In the genomic region with DNA sequence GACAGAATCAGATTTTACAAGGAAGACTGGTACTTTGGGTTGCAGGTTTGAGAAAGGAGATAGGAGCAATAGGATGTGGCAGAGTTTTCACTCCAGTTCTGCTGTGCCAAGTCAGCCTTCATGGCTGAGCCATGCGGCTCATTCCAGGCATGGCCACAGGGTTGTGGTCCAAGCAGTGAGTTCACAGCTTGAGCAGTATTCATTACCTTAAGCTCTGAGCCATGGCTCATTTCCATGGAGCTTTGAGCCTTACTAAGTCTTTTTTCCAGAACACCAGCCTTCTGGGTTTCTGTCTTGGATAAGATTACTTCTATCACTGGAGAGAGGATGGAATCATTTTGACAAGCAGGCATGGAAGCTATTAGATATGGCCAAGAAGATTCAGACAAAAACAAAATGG, we compare ENCODE assay signal across 21 mouse cellular contexts.
DNase-seq lines count a peak whose midpoint lies in the region; ATAC-seq and TF ChIP-seq lines count a peak whose summit lies in the region.
"Had no signal": no experiment of that assay in that cellular context is flagged by ENCODE, and none has a peak within 500 bp of the region (broad histone marks: within the 10 kb centered on the region; RNA-seq: fewer than 3 reads in every experiment).

No protein-coding gene starts in this region.

- TF ChIP-seq POLR2A in limb, embryonic 14.5 days (IDR thresholded peaks at IDR 0.05; ENCODE audit: borderline replicate concordance, extremely low read depth, insufficient read depth, insufficient read length) = no peak

- H3K27me3 ChIP-seq in limb, embryonic 14.5 days (ENCODE audit: control insufficient read depth, insufficient read depth, low read length) = no peaks in the 10 kb centered on the region
- no peaks in the 10 kb centered on the region for H3K27me3 ChIP-seq in limb, embryonic 10.5 days (ENCODE audit: low read depth, poor library complexity, severe bottlenecking)
- no peaks in the 10 kb centered on the region for H3K27me3 ChIP-seq in Patski
- H3K27me3 ChIP-seq in lung, postnatal 0 days (replicated peaks; ENCODE audit: insufficient read depth, low read length) = no peaks in the 10 kb centered on the region
- H3K27me3 ChIP-seq: embryonic facial prominence, embryonic 12.5 days; embryonic facial prominence, embryonic 15.5 days; forebrain, embryonic 13.5 days; forebrain, embryonic 15.5 days had no signal

- no peaks in the 10 kb centered on the region for H3K4me1 ChIP-seq in limb, embryonic 14.5 days (ENCODE audit: control insufficient read depth, insufficient read depth, low read length)
- H3K4me1 ChIP-seq in limb, embryonic 10.5 days = 0 out of 2 replicates have a peak, but pooled peaks cover 2% of the 10 kb centered on the region
- H3K4me1 ChIP-seq in lung, postnatal 0 days (ENCODE audit: insufficient read depth, low read depth, low read length) = no peaks in the 10 kb centered on the region
- H3K4me1 ChIP-seq: embryonic facial prominence, embryonic 12.5 days; embryonic facial prominence, embryonic 15.5 days; forebrain, embryonic 13.5 days; forebrain, embryonic 15.5 days had no signal

- TF ChIP-seq CTCF in Patski (IDR thresholded peaks at IDR 0.05) = no peak
- no peak for TF ChIP-seq CTCF in lung, postnatal 0 days (IDR thresholded peaks at IDR 0.05)

- no peak overlapping the region for H3K27ac ChIP-seq in limb, embryonic 14.5 days (replicated peaks; ENCODE audit: low read depth, low read length)
- no peak overlapping the region for H3K27ac ChIP-seq in limb, embryonic 10.5 days
- no peak overlapping the region for H3K27ac ChIP-seq in lung, postnatal 0 days (ENCODE audit: low read length)
- H3K27ac ChIP-seq: embryonic facial prominence, embryonic 12.5 days; embryonic facial prominence, embryonic 15.5 days; forebrain, embryonic 13.5 days; forebrain, embryonic 15.5 days had no signal

- no peak for ATAC-seq in limb, embryonic 14.5 days (ENCODE audit: low FRiP score, low read depth)
- ATAC-seq in Patski = peak; percentile 87
- no peak for ATAC-seq in lung, postnatal 0 days
- ATAC-seq: forebrain, embryonic 13.5 days; forebrain, embryonic 15.5 days; forebrain, postnatal 0 days had no signal

- POLR2A ChIA-PET in Patski (lab: Charles Lee) = no interaction called here

- peak; percentile 8 to 39 for DNase-seq in cerebellum, postnatal 14 days
- DNase-seq in cerebellum, adult 11 months = no peak
- DNase-seq in limb, embryonic 14.5 days (ENCODE audit: low spot score) = peak; percentile 23
- DNase-seq in limb, embryonic 10.5 days (ENCODE audit: low spot score) = no peak
- DNase-seq in Patski (ENCODE audit: low read depth, low spot score) = peak; percentile 30
- DNase-seq in frontal cortex, postnatal 25 days (ENCODE audit: low spot score in 2 of 2) = no peak
- no peak for DNase-seq in lung, postnatal 0 days (ENCODE audit: low spot score)
- DNase-seq: adrenal gland, adult 2 months; adrenal gland, postnatal 10 days; adrenal gland, postnatal 25 days; cerebellum, adult 11-12 months; cerebellum, adult 2 months; cerebellum, adult 9-10 months; cerebellum, postnatal 36 days; embryo, embryonic 11 days; forebrain, postnatal 0 days had no signal

- H3K4me3 ChIP-seq in limb, embryonic 14.5 days (replicated peaks; ENCODE audit: low read length) = no peak overlapping the region
- no peak overlapping the region for H3K4me3 ChIP-seq in limb, embryonic 10.5 days
- no peak overlapping the region for H3K4me3 ChIP-seq in lung, postnatal 0 days (ENCODE audit: low read depth, low read length)
- H3K4me3 ChIP-seq: embryonic facial prominence, embryonic 12.5 days; embryonic facial prominence, embryonic 15.5 days; erythroblast, embryonic 14.5 days; forebrain, embryonic 13.5 days; forebrain, embryonic 15.5 days had no signal

- WGBS in limb, embryonic 14.5 days = 91% methylated on average over 1 of the region's 1 CpGs
- 100% methylated on average over 1 of the region's 1 CpGs for WGBS in limb, embryonic 10.5 days
- WGBS in lung, postnatal 0 days = 89% methylated on average over 1 of the region's 1 CpGs

- no peak overlapping the region for H3K9ac ChIP-seq in limb, embryonic 14.5 days (ENCODE audit: low read depth, low read length, severe bottlenecking)
- H3K9ac ChIP-seq in lung, postnatal 0 days (replicated peaks; ENCODE audit: low read depth) = no peak overlapping the region
- H3K9ac ChIP-seq: embryonic facial prominence, embryonic 12.5 days; embryonic facial prominence, embryonic 15.5 days; forebrain, embryonic 13.5 days; forebrain, embryonic 15.5 days; forebrain, postnatal 0 days had no signal

- no peaks in the 10 kb centered on the region for H3K36me3 ChIP-seq in limb, embryonic 14.5 days (ENCODE audit: control insufficient read depth, insufficient read depth, low read length)
- no peaks in the 10 kb centered on the region for H3K36me3 ChIP-seq in limb, embryonic 10.5 days
- no peaks in the 10 kb centered on the region for H3K36me3 ChIP-seq in lung, postnatal 0 days (ENCODE audit: insufficient read depth, low read length)
- H3K36me3 ChIP-seq: embryonic facial prominence, embryonic 12.5 days; embryonic facial prominence, embryonic 15.5 days; forebrain, embryonic 15.5 days had no signal

- TF ChIP-seq EP300 in lung, postnatal 0 days (IDR thresholded peaks at IDR 0.05) = no peak

- in situ Hi-C loops in Patski (cut with MboI; ENCODE audit: low pct_unique_long_range_greater_than_20kb) = loop anchor here (5.0 kb wide), 1 partner anchor 80 kb away; no protein-coding TSS in a partner anchor

- CTCF ChIA-PET in Patski (lab: Charles Lee) = no interaction called here

- H3K4me2 ChIP-seq in limb, embryonic 14.5 days (replicated peaks; ENCODE audit: low read depth, low read length, severe bottlenecking) = no peak overlapping the region
- H3K4me2 ChIP-seq in lung, postnatal 0 days (replicated peaks; ENCODE audit: low read depth, low read length) = no peak overlapping the region
- H3K4me2 ChIP-seq: embryonic facial prominence, embryonic 12.5 days; embryonic facial prominence, embryonic 15.5 days; forebrain, embryonic 13.5 days; forebrain, embryonic 15.5 days had no signal

- H3K9me3 ChIP-seq in limb, embryonic 14.5 days (ENCODE audit: control insufficient read depth, low read length) = no peaks in the 10 kb centered on the region
- no peaks in the 10 kb centered on the region for H3K9me3 ChIP-seq in limb, embryonic 10.5 days (replicated peaks)
- H3K9me3 ChIP-seq in lung, postnatal 0 days (ENCODE audit: low read length) = no peaks in the 10 kb centered on the region
- H3K9me3 ChIP-seq: embryonic facial prominence, embryonic 12.5 days; embryonic facial prominence, embryonic 15.5 days; forebrain, embryonic 13.5 days; forebrain, embryonic 15.5 days had no signal

Comparison
In these comparisons a context has a peak if more than half of its experiments do, and no peak if none do; other contexts are left out.
1. DNase-seq: peak in cerebellum, postnatal 14 days (2 of 2), limb, embryonic 14.5 days (single experiment) and Patski (single experiment); none in cerebellum, adult 11 months (single experiment), limb, embryonic 10.5 days (single experiment), frontal cortex, postnatal 25 days (0 of 2) and lung, postnatal 0 days (single experiment).